Mouse (Mus musculus): ENCODE results near the gene Aif1l. TPM values are rescaled to one million over a fixed set of nuclear protein-coding genes. Genes with fewer than 3 reads are reported as not detected.
"Not testable (repeated sequence)": the region's sequence is repeated elsewhere in the genome, so short reads cannot be mapped to it uniquely, and the experiment has no call there.

The Aif1l gene
- 84.7 and 85.6 TPM in 2 replicates for polyA plus RNA-seq (2016; fragmentation: Nextera tagmentation; extraction: Ambion mirVana)

DNA sequence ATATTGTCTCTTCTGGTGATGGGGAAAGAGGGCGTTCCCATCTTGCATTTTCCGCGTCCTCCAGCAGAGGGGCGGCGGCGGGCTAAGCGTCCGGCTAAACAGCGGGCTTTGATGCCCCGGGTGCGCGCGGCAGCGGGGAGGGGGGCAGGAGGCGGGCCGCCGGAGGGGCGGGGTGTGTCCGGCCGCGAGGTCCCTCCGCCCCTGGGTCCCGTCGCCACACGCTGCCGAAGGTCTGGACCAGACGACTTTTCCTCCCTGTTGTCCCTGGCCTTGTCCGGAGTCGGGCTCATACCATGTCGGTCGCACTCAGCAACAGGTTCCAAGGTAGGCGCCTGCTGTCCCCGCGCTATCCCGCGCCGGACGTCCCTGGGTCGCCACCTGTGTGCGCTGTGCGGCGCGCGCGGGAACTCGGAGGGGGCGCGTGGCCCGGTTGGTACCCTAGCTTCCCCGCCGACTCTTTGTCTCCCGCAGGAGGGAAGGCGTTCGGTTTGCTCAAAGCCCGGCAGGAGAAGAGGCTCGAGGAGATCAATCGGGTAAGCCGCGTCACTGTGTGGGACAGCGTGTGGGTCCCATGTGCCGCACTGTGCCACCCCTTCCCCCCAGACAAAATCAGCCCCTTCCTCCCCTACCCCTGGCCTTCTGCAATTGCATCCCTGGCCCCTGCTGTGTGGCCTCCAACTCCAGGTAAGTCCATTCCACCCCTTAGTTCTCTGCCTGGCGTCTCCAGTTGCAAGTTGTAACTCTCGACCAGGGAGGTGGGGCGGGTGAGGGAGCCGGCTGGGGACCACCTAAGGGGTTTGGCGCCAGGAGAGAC lies at the start of gene Aif1l:
TSS of gene Aif1l (plus strand) at position 82 of the 814 bp plus-strand sequence.
- Histone ChIP-seq H3K9me3 (no peaks in the 10 kb centered on the region), H3K4me1 (peaks cover 46% of the 10 kb centered on the region), H3K4me3 (peak within 1 kb of the TSS; percentile 88), H3K27me3 (ENCODE audit: poor library complexity, severe bottlenecking) (peaks cover 18% of the 10 kb centered on the region), H3K27ac (peak within 1 kb of the TSS; percentile 91), H3K36me3 (replicated peaks) (peaks cover 37% of the 10 kb centered on the region)
- WGBS, result under 1% methylated on average over 66 of the region's 66 CpGs
- peak; percentile 85 for DNase-seq (ENCODE audit: extremely low spot score, low spot score)

DNA sequence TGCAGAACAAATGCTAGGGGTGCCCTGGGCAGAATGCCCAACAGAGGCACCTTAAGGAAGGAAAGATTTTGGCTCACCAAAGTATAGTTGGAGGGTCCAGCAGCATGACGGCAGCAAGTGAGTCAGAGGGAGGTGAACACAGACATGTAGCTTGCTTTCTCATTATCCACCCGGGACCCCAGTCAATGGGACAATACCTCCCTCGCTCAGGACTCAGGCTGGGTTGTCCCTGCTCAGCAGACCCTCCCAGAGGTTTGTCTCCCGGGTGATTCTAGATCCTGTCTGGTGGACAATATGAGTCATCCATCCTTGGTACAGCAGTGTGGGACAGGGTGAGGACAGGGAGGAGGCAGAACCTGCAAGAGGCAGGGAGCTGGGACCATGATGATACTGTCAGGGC lies 49.0 kb upstream of the Aif1l start:
- Histone ChIP-seq H3K4me3 (no peak overlapping the region), H3K4me1 (peaks cover 34% of the 10 kb centered on the region), H3K9me3 (no peaks in the 10 kb centered on the region), H3K36me3 (replicated peaks) (no peaks in the 10 kb centered on the region), H3K27ac (no peak overlapping the region), H3K27me3 (ENCODE audit: poor library complexity, severe bottlenecking) (peaks cover 8% of the 10 kb centered on the region; the same call in 1 of the 2 replicates)
- DNase-seq (ENCODE audit: extremely low spot score, low spot score), result no peak
- WGBS, result 79% methylated on average over 4 of the region's 4 CpGs

DNA sequence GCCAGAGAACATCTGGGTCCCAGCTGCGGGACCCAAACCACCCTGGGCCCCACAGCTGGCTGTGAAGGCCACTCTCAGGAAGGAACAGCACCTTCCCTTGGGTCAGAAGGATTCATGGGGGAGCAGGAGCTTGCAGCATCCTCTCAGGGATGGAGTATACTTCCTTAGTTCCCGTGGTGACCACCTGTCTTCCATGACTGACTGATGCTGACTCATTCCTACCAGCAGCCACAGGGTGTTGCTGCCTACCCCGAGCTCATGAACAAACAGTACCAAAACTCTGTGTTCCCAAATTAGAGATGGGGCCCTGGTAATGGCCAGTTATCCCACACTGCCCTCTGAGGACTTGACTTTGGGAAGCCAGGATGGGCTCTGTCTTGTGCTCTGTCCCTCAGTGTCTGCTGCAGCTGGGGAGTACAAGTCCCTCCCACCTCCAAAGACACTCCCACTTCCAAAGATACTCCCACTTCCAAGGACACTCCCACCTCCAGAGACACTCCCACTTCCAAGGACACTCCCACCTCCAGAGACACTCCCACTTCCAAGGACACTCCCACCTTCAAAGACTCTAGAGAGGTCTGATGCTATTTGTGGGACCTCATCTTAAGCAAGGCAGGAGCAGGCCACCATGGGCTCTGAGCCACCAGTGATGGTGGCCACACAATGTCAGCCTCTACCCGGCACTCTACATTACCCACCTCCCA lies 48.1 kb upstream of the Aif1l start:
- DNase-seq (ENCODE audit: extremely low spot score, low spot score), result no peak
- WGBS, result 64% methylated on average over 4 of the region's 4 CpGs
- no peaks in the 10 kb centered on the region for H3K36me3 ChIP-seq (replicated peaks)
- no peak overlapping the region for H3K4me3 ChIP-seq
- peaks cover 8% of the 10 kb centered on the region; the same call in 1 of the 2 replicates for H3K27me3 ChIP-seq (ENCODE audit: poor library complexity, severe bottlenecking)
- no peak overlapping the region for H3K27ac ChIP-seq
- no peaks in the 10 kb centered on the region for H3K9me3 ChIP-seq
- peaks cover 35% of the 10 kb centered on the region for H3K4me1 ChIP-seq

DNA sequence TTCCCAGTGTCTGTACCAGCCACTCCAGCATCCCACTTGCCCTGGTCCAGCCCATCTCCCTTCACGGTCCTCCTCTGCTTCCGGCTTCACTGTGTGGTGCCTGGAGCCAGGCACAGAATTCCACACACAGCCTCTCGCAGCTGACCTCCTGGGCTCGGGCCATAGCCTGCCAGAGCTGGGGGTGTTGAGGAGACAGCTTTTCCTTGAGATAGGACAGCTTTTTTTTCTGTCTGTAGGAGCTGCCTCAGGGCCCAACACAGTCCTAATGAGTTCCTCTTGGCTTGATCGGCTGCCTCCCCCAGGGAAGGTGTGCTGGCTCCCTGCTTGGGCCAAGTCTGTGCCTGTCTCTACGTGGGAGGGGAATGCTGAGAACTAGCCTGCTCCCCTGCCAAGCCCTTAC lies 45.9 kb upstream of the Aif1l start:
- Histone ChIP-seq H3K9me3 (no peaks in the 10 kb centered on the region), H3K27me3 (ENCODE audit: poor library complexity, severe bottlenecking) (peaks cover 8% of the 10 kb centered on the region; the same call in 1 of the 2 replicates), H3K27ac (peak overlapping the region; percentile 66), H3K4me3 (no peak overlapping the region), H3K36me3 (replicated peaks) (no peaks in the 10 kb centered on the region), H3K4me1 (peaks cover 35% of the 10 kb centered on the region)
- no peak for DNase-seq (ENCODE audit: extremely low spot score, low spot score)
- 11% methylated on average over 6 of the region's 6 CpGs for WGBS

DNA sequence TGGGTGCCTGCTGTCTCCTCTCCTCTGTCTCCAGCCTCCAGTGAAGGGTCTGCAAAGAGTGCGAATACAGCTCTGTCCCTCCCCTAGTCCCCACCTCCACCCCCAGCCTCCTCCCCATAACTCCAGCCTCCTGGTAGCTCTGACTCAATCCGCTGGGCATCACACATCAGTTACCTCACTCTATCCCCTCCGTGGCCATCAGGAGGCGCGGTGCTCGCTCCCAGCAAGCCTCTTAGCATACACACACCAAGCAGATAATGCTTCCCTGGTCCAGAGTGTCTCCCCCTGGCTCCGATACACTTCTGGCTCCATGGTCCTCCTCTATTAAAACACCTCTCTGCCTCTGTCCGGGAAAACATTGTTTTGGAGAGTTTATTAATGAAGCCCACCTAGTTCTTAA lies 45.3 kb upstream of the Aif1l start:
- Histone ChIP-seq H3K9me3 (no peaks in the 10 kb centered on the region), H3K36me3 (replicated peaks) (no peaks in the 10 kb centered on the region), H3K27me3 (ENCODE audit: poor library complexity, severe bottlenecking) (peaks cover 8% of the 10 kb centered on the region; the same call in 1 of the 2 replicates), H3K4me3 (no peak overlapping the region), H3K27ac (peak overlapping the region; percentile 66; the same call in 1 of the 2 replicates), H3K4me1 (peaks cover 35% of the 10 kb centered on the region)
- WGBS, result 7% methylated on average over 8 of the region's 8 CpGs
- DNase-seq (ENCODE audit: extremely low spot score, low spot score), result peak; percentile 42

DNA sequence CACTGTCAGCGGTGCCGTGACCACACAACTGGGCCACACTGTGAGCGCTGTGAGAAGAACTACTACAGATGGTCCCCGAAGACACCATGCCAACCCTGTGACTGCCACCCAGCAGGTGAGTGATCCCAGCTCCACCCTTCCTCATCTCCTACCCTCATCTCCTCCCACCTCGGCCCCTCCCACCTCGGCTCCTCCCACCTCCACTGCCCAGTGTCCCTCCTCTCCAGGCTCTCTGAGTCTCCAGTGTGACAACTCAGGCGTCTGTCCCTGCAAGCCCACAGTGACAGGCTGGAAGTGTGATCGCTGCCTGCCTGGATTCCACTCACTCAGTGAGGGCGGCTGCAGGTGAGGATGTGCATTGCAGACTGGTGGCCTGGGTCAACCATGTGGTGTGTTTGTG lies 44.3 kb upstream of the Aif1l start:
- peaks cover 8% of the 10 kb centered on the region; the same call in 1 of the 2 replicates for H3K27me3 ChIP-seq (ENCODE audit: poor library complexity, severe bottlenecking)
- DNase-seq (ENCODE audit: extremely low spot score, low spot score), result no peak
- 47% methylated on average over 9 of the region's 9 CpGs for WGBS
- H3K4me3 ChIP-seq, result no peak overlapping the region
- 0 out of 2 replicates have a peak overlapping the region, but pooled peaks have one; percentile 7 for H3K27ac ChIP-seq
- no peaks in the 10 kb centered on the region for H3K9me3 ChIP-seq
- H3K36me3 ChIP-seq (replicated peaks), result no peaks in the 10 kb centered on the region
- peaks cover 35% of the 10 kb centered on the region for H3K4me1 ChIP-seq

DNA sequence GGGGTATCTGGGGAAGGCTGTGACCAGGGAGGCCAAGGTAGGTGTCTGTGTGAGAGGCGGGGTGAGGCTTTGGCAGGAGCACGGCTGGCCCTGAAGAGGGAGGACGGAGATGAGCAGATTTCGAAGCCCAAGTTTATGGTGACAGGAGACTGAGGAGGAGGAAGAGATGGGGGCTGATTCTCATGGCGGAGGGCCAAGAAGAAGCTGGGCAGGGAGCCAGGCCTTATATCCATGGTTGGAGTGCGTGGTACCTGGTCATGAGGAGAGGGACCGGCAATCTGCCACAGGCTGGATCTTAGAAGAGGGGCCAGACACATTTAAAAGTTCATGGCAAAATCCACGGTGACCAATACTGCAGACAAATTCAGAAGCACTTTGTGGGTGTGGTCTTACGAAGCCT lies 43.5 kb upstream of the Aif1l start:
- Histone ChIP-seq H3K27me3 (ENCODE audit: poor library complexity, severe bottlenecking) (peaks cover 8% of the 10 kb centered on the region; the same call in 1 of the 2 replicates), H3K4me3 (no peak overlapping the region), H3K27ac (no peak overlapping the region), H3K9me3 (no peaks in the 10 kb centered on the region), H3K4me1 (peaks cover 35% of the 10 kb centered on the region), H3K36me3 (replicated peaks) (no peaks in the 10 kb centered on the region)
- 92% methylated on average over 9 of the region's 9 CpGs for WGBS
- no peak for DNase-seq (ENCODE audit: extremely low spot score, low spot score)

DNA sequence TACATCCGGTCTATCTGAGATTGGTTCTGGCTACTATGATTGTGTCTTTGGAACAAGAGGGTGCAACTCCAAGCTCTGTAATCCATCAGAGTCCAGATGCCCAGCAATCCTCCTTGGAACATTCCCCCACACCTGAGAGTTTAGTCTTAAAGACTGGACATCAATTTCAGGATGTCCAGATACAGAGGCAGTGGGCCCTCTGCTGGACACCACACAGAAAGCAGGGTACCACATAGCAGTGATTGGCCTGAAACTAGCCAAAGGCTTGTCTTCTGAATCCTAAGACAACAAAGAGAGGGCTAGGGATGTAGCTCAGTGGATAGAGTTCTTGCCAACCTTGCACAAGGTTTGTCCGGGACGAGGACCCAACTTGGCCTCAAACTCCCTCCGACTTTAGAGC lies 37.4 kb upstream of the Aif1l start:
- Histone ChIP-seq H3K27ac (no peak overlapping the region), H3K27me3 (ENCODE audit: poor library complexity, severe bottlenecking) (no peaks in the 10 kb centered on the region), H3K4me3 (no peak overlapping the region), H3K36me3 (replicated peaks) (no peaks in the 10 kb centered on the region), H3K4me1 (peaks cover 5% of the 10 kb centered on the region), H3K9me3 (no peaks in the 10 kb centered on the region)
- WGBS, result 77% methylated on average over 4 of the region's 4 CpGs
- DNase-seq (ENCODE audit: extremely low spot score, low spot score), result no peak

DNA sequence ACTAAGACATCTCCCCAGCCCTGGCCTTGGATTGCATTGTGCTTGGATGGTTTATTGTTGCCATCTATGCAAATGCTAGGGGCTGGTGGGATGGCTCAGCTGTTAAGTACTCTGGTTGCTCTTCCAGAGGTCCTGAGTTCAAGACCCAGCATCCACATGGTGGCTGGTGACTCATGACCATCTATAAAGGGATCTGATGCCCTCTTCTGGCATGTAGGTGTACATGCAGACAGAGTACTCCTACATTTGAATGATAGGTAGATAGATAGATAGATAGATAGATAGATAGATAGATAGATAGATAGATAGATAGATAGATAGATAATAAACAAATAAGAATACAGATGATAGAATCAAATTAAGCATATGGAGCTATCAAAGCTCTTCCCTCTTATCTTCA lies 35.7 kb upstream of the Aif1l start:
- H3K4me3 ChIP-seq; H3K27ac ChIP-seq; H3K36me3 ChIP-seq (replicated peaks); H3K9me3 ChIP-seq; H3K4me1 ChIP-seq; H3K27me3 ChIP-seq (ENCODE audit: poor library complexity, severe bottlenecking); DNase-seq (ENCODE audit: extremely low spot score, low spot score): not testable (repeated sequence)

DNA sequence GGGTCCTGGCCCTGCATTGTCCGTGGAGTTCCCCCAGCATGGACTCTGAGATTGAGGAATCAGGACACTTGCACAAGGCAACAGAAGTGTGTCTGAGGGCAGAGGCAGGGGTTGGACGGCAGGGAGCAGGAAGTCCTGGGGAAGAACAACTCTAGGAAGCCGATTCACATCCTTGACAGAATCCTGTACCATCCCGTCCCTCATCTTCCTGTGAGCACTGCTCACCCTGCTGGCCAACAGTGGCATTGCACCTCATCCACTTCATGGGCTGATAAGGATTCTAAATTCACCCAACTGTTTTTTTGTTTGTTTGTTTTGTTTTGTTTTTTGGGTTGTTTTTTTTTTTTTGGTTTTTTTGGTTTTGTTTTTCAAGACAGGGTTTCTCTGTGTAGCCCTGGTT lies 34.8 kb upstream of the Aif1l start:
- peak; percentile 74 for DNase-seq (ENCODE audit: extremely low spot score, low spot score)
- Histone ChIP-seq H3K4me3 (no peak overlapping the region), H3K27ac (no peak overlapping the region), H3K36me3 (replicated peaks) (no peaks in the 10 kb centered on the region), H3K27me3 (ENCODE audit: poor library complexity, severe bottlenecking) (0 out of 2 replicates have a peak, but pooled peaks cover under 1% of the 10 kb centered on the region), H3K9me3 (no peaks in the 10 kb centered on the region), H3K4me1 (peaks cover 5% of the 10 kb centered on the region)
- 21% methylated on average over 4 of the region's 4 CpGs for whole genome bisulfite sequencing

DNA sequence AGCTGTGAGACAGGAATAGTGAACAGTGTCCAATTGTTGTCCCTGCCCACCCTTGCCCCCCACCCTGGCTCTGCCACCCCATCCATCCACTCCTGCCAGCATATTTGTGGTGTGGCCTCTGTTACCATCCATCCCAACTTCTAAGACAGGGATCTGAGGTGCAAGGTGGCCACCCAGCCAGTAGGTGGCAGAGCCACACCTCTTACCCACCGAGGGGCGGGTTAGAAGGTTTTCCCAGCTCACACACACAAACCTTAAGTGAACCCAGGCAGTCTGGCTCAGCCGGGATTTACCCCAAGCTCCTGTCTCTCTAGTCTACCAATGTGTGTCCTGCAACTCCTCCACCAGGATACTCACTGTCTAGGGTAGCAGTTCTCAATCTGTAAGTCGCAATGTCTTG lies 32.3 kb upstream of the Aif1l start:
- no peak for DNase-seq (ENCODE audit: extremely low spot score, low spot score)
- H3K27me3 ChIP-seq (ENCODE audit: poor library complexity, severe bottlenecking), result peaks cover 17% of the 10 kb centered on the region
- H3K4me1 ChIP-seq, result peaks cover 10% of the 10 kb centered on the region
- H3K4me3 ChIP-seq, result no peak overlapping the region
- 24% methylated on average over 4 of the region's 4 CpGs for WGBS
- no peaks in the 10 kb centered on the region for H3K36me3 ChIP-seq (replicated peaks)
- H3K9me3 ChIP-seq, result no peaks in the 10 kb centered on the region
- H3K27ac ChIP-seq, result no peak overlapping the region

DNA sequence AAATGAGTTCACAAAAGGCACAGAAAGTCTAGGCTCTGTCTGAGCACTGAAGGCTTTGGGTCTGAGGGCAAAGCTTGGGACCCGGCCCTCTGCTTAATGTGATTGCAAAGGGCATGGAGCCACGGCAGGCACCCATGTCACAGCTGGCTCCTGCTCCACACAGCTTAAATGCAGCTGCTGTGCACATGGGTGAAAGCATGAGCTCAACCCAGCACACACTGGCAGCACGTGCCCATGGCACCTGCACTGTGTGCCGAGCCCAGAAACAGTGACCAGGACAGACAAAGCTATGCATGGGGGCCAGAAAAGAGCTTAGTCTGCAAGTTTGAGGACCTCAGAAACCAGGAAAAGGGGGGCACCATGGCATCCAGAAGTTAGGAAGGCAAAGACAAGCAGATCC lies 26.3 kb upstream of the Aif1l start:
- DNase-seq (ENCODE audit: extremely low spot score, low spot score), result no peak
- no peak overlapping the region for H3K4me3 ChIP-seq
- no peaks in the 10 kb centered on the region for H3K9me3 ChIP-seq
- H3K27me3 ChIP-seq (ENCODE audit: poor library complexity, severe bottlenecking), result peaks cover 17% of the 10 kb centered on the region
- H3K4me1 ChIP-seq, result peaks cover 4% of the 10 kb centered on the region; the same call in 1 of the 2 replicates
- H3K36me3 ChIP-seq (replicated peaks), result no peaks in the 10 kb centered on the region
- 79% methylated on average over 4 of the region's 4 CpGs for WGBS
- H3K27ac ChIP-seq, result no peak overlapping the region

DNA sequence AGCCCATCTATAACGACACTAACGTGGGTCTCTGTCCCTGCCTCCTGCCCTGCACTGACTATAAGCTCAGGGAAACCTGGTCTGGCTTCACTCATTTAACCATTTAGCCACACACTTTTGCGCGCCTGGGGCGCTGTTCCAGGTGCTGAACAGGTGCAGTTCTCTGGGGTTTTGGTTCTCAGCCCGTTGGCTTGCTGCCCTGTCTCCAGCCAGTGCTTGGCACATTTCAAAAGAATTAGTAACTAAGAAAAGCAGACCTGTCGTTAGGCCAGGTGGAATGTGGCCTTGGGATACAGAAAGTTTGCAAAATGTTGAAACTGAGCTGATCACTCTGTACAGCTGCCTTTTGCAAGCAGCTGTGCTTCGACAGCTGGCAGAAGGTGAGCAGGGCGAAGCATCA lies 25.1 kb upstream of the Aif1l start:
- Histone ChIP-seq H3K4me3 (no peak overlapping the region), H3K9me3 (no peaks in the 10 kb centered on the region), H3K27ac (no peak overlapping the region), H3K4me1 (peaks cover 4% of the 10 kb centered on the region; the same call in 1 of the 2 replicates), H3K27me3 (ENCODE audit: poor library complexity, severe bottlenecking) (peaks cover 17% of the 10 kb centered on the region), H3K36me3 (replicated peaks) (no peaks in the 10 kb centered on the region)
- DNase-seq (ENCODE audit: extremely low spot score, low spot score), result no peak
- 34% methylated on average over 9 of the region's 9 CpGs for WGBS

All from forebrain, embryonic 10.5 days (tissue).